Mouse (Mus musculus) megakaryocyte, embryonic 14.5 days (primary cell): ENCODE results near the gene Ubd.

Experiments used
- FLI1 ChIP-seq: IDR thresholded peaks from 2 replicates; pipeline ENCODE4 v1.6.1; 2012; ENCODE audit warnings: low read length, inconsistent platforms, mixed read lengths
- GATA1 ChIP-seq: IDR thresholded peaks from 3 replicates; pipeline ENCODE4 v1.6.1; 2012; ENCODE audit warnings: mixed read lengths, low read length, inconsistent platforms, borderline replicate concordance

DNA sequence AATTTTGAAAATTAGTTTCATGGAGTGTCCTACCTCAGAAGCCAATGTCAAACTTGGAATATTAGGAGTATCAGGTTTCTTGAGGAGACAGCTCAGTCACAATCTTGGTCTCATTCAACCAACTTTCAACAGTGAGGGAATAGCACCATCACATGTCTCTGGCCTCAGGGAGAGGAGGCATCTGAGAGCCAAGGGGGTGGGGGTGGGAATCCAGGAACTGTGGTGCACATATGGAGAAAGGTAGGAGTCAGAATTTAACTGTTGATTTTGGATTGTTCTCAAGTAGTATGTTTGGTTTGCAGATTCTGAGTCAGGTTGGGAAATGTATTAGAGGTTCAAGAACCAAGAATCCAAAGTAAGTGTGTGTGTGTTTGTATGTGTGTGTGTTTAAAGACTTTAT lies 660 bp upstream of the Ubd start:
- TF ChIP-seq GATA1, result no peak
- no peak for TF ChIP-seq FLI1
